Mouse (Mus musculus) megakaryocyte-erythroid progenitor cell, adult 5-6 weeks (primary cell): Measurements from ENCODE around the gene Meiob. TPM values are rescaled to one million over a fixed set of nuclear protein-coding genes. Genes with fewer than 3 reads are reported as not detected.

Experiments
- total RNA-seq, 2 experiments: library from RNA; stranded (forward) in 1 of 2; stranded (reverse) in 1 of 2; fragments of 200-1000, 215-1000 nt in 1 of 2; fragments of >200 nt in 1 of 2; fragmentation: Nextera tagmentation in 1 of 2; gene quantifications; 2 replicates each; pipeline ENCODE4 v1.2.3; 2014 to 2017

Meiob gene
- total RNA-seq, 2 experiments from 2014 or later, result 1.4 TPM

Other genes with a start within 250 kb of the Meiob start
- 70.8 and 101 TPM in 2 replicates for gene Tsc2, start 171.7 kb upstream of the Meiob start, total RNA-seq (2014; fragmentation: Nextera tagmentation)
- 39.0 and 44.3 TPM in 2 replicates for gene Tsc2, start 171.7 kb upstream of the Meiob start, total RNA-seq (2017)
- 7.8 and 14.1 TPM in 2 replicates for gene Nthl1, start 171.6 kb upstream of the Meiob start, total RNA-seq (2014; fragmentation: Nextera tagmentation)
- 4.6 and 12.9 TPM in 2 replicates for gene Nthl1, start 171.6 kb upstream of the Meiob start, total RNA-seq (2017)
- 1.0 TPM in 1 of 2 replicates, not detected in the other for gene Slc9a3r2, start 154.0 kb upstream of the Meiob start, total RNA-seq (2014; fragmentation: Nextera tagmentation)
- 0.38 and 1.6 TPM in 2 replicates for gene Slc9a3r2, start 154.0 kb upstream of the Meiob start, total RNA-seq (2017)
- gene Npw, start 145.8 kb upstream of the Meiob start, total RNA-seq (2014; fragmentation: Nextera tagmentation), result 2.0 TPM in 1 of 2 replicates, not detected in the other
- gene Npw, start 145.8 kb upstream of the Meiob start, total RNA-seq (2017), result not detected in 2 replicates
- gene Zfp598, start 134.6 kb upstream of the Meiob start, total RNA-seq (2014; fragmentation: Nextera tagmentation), result 44.9 and 65.2 TPM in 2 replicates
- 24.7 and 32.1 TPM in 2 replicates for gene Zfp598, start 134.6 kb upstream of the Meiob start, total RNA-seq (2017)
- gene Syngr3, start 114.3 kb upstream of the Meiob start, total RNA-seq (2014; fragmentation: Nextera tagmentation), result not detected in 2 replicates
- gene Syngr3, start 114.3 kb upstream of the Meiob start, total RNA-seq (2017), result not detected in 2 replicates
- 39.2 and 44.6 TPM in 2 replicates for gene Gfer, start 108.1 kb upstream of the Meiob start, total RNA-seq (2014; fragmentation: Nextera tagmentation)
- gene Gfer, start 108.1 kb upstream of the Meiob start, total RNA-seq (2017), result 67.2 and 87.0 TPM in 2 replicates
- gene Noxo1, start 108.1 kb upstream of the Meiob start, total RNA-seq (2014; fragmentation: Nextera tagmentation), result 3.5 TPM in 1 of 2 replicates, not detected in the other
- gene Noxo1, start 108.1 kb upstream of the Meiob start, total RNA-seq (2017), result 0.53 and 2.0 TPM in 2 replicates
- 58.4 and 91.1 TPM in 2 replicates for gene Tbl3, start 96.6 kb upstream of the Meiob start, total RNA-seq (2014; fragmentation: Nextera tagmentation)
- gene Tbl3, start 96.6 kb upstream of the Meiob start, total RNA-seq (2017), result 48.9 and 54.8 TPM in 2 replicates
- gene Rnf151, start 86.2 kb upstream of the Meiob start, total RNA-seq (2014; fragmentation: Nextera tagmentation), result 0.72 TPM in 1 of 2 replicates, not detected in the other
- 0.27 TPM in 1 of 2 replicates, not detected in the other for gene Rnf151, start 86.2 kb upstream of the Meiob start, total RNA-seq (2017)
- gene Rps2, start 86.2 kb upstream of the Meiob start, total RNA-seq (2014; fragmentation: Nextera tagmentation), result 6,242 and 6,563 TPM in 2 replicates
- gene Rps2, start 86.2 kb upstream of the Meiob start, total RNA-seq (2017), result 1,324 and 2,144 TPM in 2 replicates
- 367 and 415 TPM in 2 replicates for gene Ndufb10, start 79.8 kb upstream of the Meiob start, total RNA-seq (2014; fragmentation: Nextera tagmentation)
- 283 and 299 TPM in 2 replicates for gene Ndufb10, start 79.8 kb upstream of the Meiob start, total RNA-seq (2017)
- 0.76 TPM in 1 of 2 replicates, not detected in the other for gene Rpl3l, start 76.5 kb upstream of the Meiob start, total RNA-seq (2014; fragmentation: Nextera tagmentation)
- 2.0 TPM in 1 of 2 replicates, not detected in the other for gene Rpl3l, start 76.5 kb upstream of the Meiob start, total RNA-seq (2017)
- 42.8 and 43.9 TPM in 2 replicates for gene Msrb1, start 67.6 kb upstream of the Meiob start, total RNA-seq (2014; fragmentation: Nextera tagmentation)
- gene Msrb1, start 67.6 kb upstream of the Meiob start, total RNA-seq (2017), result 34.6 and 54.0 TPM in 2 replicates
- gene Hs3st6, start 51.3 kb upstream of the Meiob start, total RNA-seq (2014; fragmentation: Nextera tagmentation), result not detected in 2 replicates
- gene Hs3st6, start 51.3 kb upstream of the Meiob start, total RNA-seq (2017), result not detected in 2 replicates
- gene Hagh, start 35.9 kb downstream of the Meiob start, total RNA-seq (2014; fragmentation: Nextera tagmentation), result 43.2 and 68.2 TPM in 2 replicates
- 29.1 and 32.3 TPM in 2 replicates for gene Hagh, start 35.9 kb downstream of the Meiob start, total RNA-seq (2017)
- 20.1 and 35.1 TPM in 2 replicates for gene Fahd1, start 46.1 kb downstream of the Meiob start, total RNA-seq (2014; fragmentation: Nextera tagmentation)
- 15.7 and 34.7 TPM in 2 replicates for gene Fahd1, start 46.1 kb downstream of the Meiob start, total RNA-seq (2017)
- not detected in 2 replicates for gene Igfals, start 61.7 kb downstream of the Meiob start, total RNA-seq (2014; fragmentation: Nextera tagmentation)
- gene Igfals, start 61.7 kb downstream of the Meiob start, total RNA-seq (2017), result not detected in 2 replicates
- 107 and 121 TPM in 2 replicates for gene Nubp2, start 82.1 kb downstream of the Meiob start, total RNA-seq (2014; fragmentation: Nextera tagmentation)
- gene Nubp2, start 82.1 kb downstream of the Meiob start, total RNA-seq (2017), result 35.5 and 97.0 TPM in 2 replicates
- gene Spsb3, start 82.4 kb downstream of the Meiob start, total RNA-seq (2014; fragmentation: Nextera tagmentation), result 24.6 and 29.3 TPM in 2 replicates
- gene Spsb3, start 82.4 kb downstream of the Meiob start, total RNA-seq (2017), result 11.8 and 12.2 TPM in 2 replicates
- 9.1 and 11.8 TPM in 2 replicates for gene Eme2, start 90.8 kb downstream of the Meiob start, total RNA-seq (2014; fragmentation: Nextera tagmentation)
- 13.7 and 15.2 TPM in 2 replicates for gene Eme2, start 90.8 kb downstream of the Meiob start, total RNA-seq (2017)
- 63.9 and 78.3 TPM in 2 replicates for gene Mrps34, start 90.8 kb downstream of the Meiob start, total RNA-seq (2014; fragmentation: Nextera tagmentation)
- gene Mrps34, start 90.8 kb downstream of the Meiob start, total RNA-seq (2017), result 31.3 and 37.6 TPM in 2 replicates
- gene Nme3, start 92.2 kb downstream of the Meiob start, total RNA-seq (2014; fragmentation: Nextera tagmentation), result 54.4 and 85.5 TPM in 2 replicates
- 40.5 and 46.3 TPM in 2 replicates for gene Nme3, start 92.2 kb downstream of the Meiob start, total RNA-seq (2017)
- 104 and 107 TPM in 2 replicates for gene Mapk8ip3, start 132.7 kb downstream of the Meiob start, total RNA-seq (2014; fragmentation: Nextera tagmentation)
- 27.0 and 35.3 TPM in 2 replicates for gene Mapk8ip3, start 132.7 kb downstream of the Meiob start, total RNA-seq (2017)
- gene Jpt2, start 156.4 kb downstream of the Meiob start, total RNA-seq (2014; fragmentation: Nextera tagmentation), result 74.2 and 79.1 TPM in 2 replicates
- 77.8 and 78.2 TPM in 2 replicates for gene Jpt2, start 156.4 kb downstream of the Meiob start, total RNA-seq (2017)
- 31.2 and 38.1 TPM in 2 replicates for gene Cramp1l, start 211.5 kb downstream of the Meiob start, total RNA-seq (2014; fragmentation: Nextera tagmentation)
- 10.1 and 10.9 TPM in 2 replicates for gene Cramp1l, start 211.5 kb downstream of the Meiob start, total RNA-seq (2017)
- 32.0 and 32.1 TPM in 2 replicates for gene Ift140, start 211.8 kb downstream of the Meiob start, total RNA-seq (2014; fragmentation: Nextera tagmentation)
- gene Ift140, start 211.8 kb downstream of the Meiob start, total RNA-seq (2017), result 27.6 and 33.9 TPM in 2 replicates